Mouse (Mus musculus) liver, postnatal 0 days (tissue): ENCODE results near the gene Pde12. TPM values are rescaled to one million over a fixed set of nuclear protein-coding genes. Genes with fewer than 3 reads are reported as not detected.

Experiments
- ATAC-seq: fragments of 200-750 bp; cut with Nextera tagmentation; 2 replicates; pipeline ENCODE4 v1.8.0; 2017; ENCODE audit warnings: mild to moderate bottlenecking, moderate library complexity
- DNase-seq: peaks from one replicate; pipeline ENCODE4 v3.0.0-alpha.2; 2016
- H3K27ac ChIP-seq: fragments of 300-500 bp; sonication (generic); 2 replicates; pipeline ENCODE4 v1.5.1; 2014; ENCODE audit warnings: antibody characterized with exemption, moderate library complexity, mild to moderate bottlenecking, low read depth
- H3K27me3 ChIP-seq: fragments of 300-500 bp; sonication (generic); 2 replicates; pipeline ENCODE4 v1.6.1; 2014; ENCODE audit warnings: low read length, control low read depth, mixed read lengths; ENCODE audit not compliant: insufficient read depth
- H3K36me3 ChIP-seq: fragments of 300-500 bp; sonication (generic); replicated peaks from 2 replicates; pipeline ENCODE4 v1.6.1; 2014; ENCODE audit warnings: mild to moderate bottlenecking, control low read depth, low read length, moderate library complexity, mixed read lengths; ENCODE audit not compliant: insufficient read depth
- H3K4me1 ChIP-seq: fragments of 300-500 bp; sonication (generic); 2 replicates; pipeline ENCODE4 v1.6.1; 2014; ENCODE audit warnings: antibody characterized with exemption, mild to moderate bottlenecking, control low read depth; ENCODE audit not compliant: insufficient read depth
- H3K4me2 ChIP-seq: fragments of 300-500 bp; sonication (generic); 2 replicates; pipeline ENCODE4 v1.6.1; 2014; ENCODE audit warnings: low read depth, mild to moderate bottlenecking, low read length, moderate library complexity, mixed read lengths
- H3K4me3 ChIP-seq: fragments of 300-500 bp; sonication (generic); 2 replicates; pipeline ENCODE4 v1.5.1; 2014; ENCODE audit warnings: low read depth, low read length
- H3K9ac ChIP-seq: fragments of 300-500 bp; sonication (generic); replicated peaks from 2 replicates; pipeline ENCODE4 v1.6.1; 2014; ENCODE audit warnings: mild to moderate bottlenecking, moderate library complexity
- H3K9me3 ChIP-seq: fragments of 300-500 bp; sonication (generic); 2 replicates; pipeline ENCODE4 v1.6.1; 2016; ENCODE audit warnings: mild to moderate bottlenecking, control low read depth, low read length, mixed read lengths
- CTCF ChIP-seq: sonication (generic); IDR thresholded peaks from 2 replicates; pipeline ENCODE4 v1.5.1; 2016; ENCODE audit warnings: antibody characterized with exemption, low read depth
- EP300 ChIP-seq: IDR thresholded peaks from 2 replicates; pipeline ENCODE4 v1.6.1; 2016; ENCODE audit warnings: antibody characterized with exemption, low read depth, mild to moderate bottlenecking
- WGBS: fragments of 180-500 bp; shearing (Covaris S2); extraction: QIAGEN DNeasy Blood & Tissue Kit; methylation state at CpG from one replicate; pipeline ENCODE4 v1.1.7; 2014; ENCODE audit not compliant: insufficient replicate concordance; 5-methylcytosine and 5-hydroxymethylcytosine counted together
- polyA plus RNA-seq: library from polyadenylated mRNA; unstranded; fragments of >200 nt; fragmentation: Nextera tagmentation; extraction: Ambion mirVana; gene quantifications from 2 replicates; pipeline ENCODE4 v1.2.1, GENCODE M21; 2015

Pde12 gene
- polyA plus RNA-seq, 1 experiment from 2014 or later, result 4.3 TPM

GRCm38 (mm10) chr14:26668371-26669291, 1.1 kb downstream of the Pde12 start:
- Histone ChIP-seq H3K4me2 (peak overlapping the region; percentile 91), H3K36me3 (peaks cover 20% of the 10 kb centered on the region), H3K4me1 (peaks cover 15% of the 10 kb centered on the region), H3K4me3 (peak overlapping the region; percentile 79), H3K27me3 (no peaks in the 10 kb centered on the region), H3K27ac (peak overlapping the region; percentile 95), H3K9me3 (no peaks in the 10 kb centered on the region), H3K9ac (peak overlapping the region; percentile 75)
- DNase-seq, result peak; percentile 67
- TF ChIP-seq CTCF (peak; percentile 24; the same call in 1 of the 2 replicates), EP300 (no peak)
- WGBS, result 1% methylated on average over 73 of the region's 73 CpGs
- ATAC-seq, result peak; percentile 47

- Histone ChIP-seq H3K4me1 (peaks cover 15% of the 10 kb centered on the region), H3K9me3 (no peaks in the 10 kb centered on the region), H3K27me3 (no peaks in the 10 kb centered on the region), H3K36me3 (peaks cover 20% of the 10 kb centered on the region), H3K27ac (peak overlapping the region; percentile 95), H3K4me3 (peak overlapping the region; percentile 79), H3K9ac (peak overlapping the region; percentile 75), H3K4me2 (peak overlapping the region; percentile 91)
- 11% methylated on average over 6 of the region's 6 CpGs for WGBS
- no peak for TF ChIP-seq CTCF
- TF ChIP-seq EP300, result no peak
- DNase-seq, result no peak
- no peak for ATAC-seq
Observed at GRCm38 (mm10) chr14:26667991-26668370, 1.7 kb downstream of the Pde12 start.

- 89% methylated on average over 2 of the region's 2 CpGs for whole genome bisulfite sequencing
- DNase-seq (no peak), ATAC-seq (no peak)
- Histone ChIP-seq H3K9ac (no peak overlapping the region), H3K4me3 (no peak overlapping the region), H3K4me1 (peaks cover 14% of the 10 kb centered on the region; the same call in 1 of the 2 replicates), H3K4me2 (no peak overlapping the region), H3K27ac (no peak overlapping the region), H3K9me3 (no peaks in the 10 kb centered on the region), H3K36me3 (peaks cover 29% of the 10 kb centered on the region), H3K27me3 (no peaks in the 10 kb centered on the region)
- TF ChIP-seq EP300, result no peak
- no peak for TF ChIP-seq CTCF
Observed at GRCm38 (mm10) chr14:26663851-26664250, 5.8 kb downstream of the Pde12 start.

- peaks cover 34% of the 10 kb centered on the region for H3K36me3 ChIP-seq
- H3K4me3 ChIP-seq, result no peak overlapping the region
- WGBS, result 61% methylated on average over 2 of the region's 2 CpGs
- peaks cover 10% of the 10 kb centered on the region; the same call in 1 of the 2 replicates for H3K4me1 ChIP-seq
- DNase-seq (no peak), ATAC-seq (no peak)
- H3K4me2 ChIP-seq, result no peak overlapping the region
- no peaks in the 10 kb centered on the region for H3K27me3 ChIP-seq
- no peak overlapping the region for H3K9ac ChIP-seq
- no peaks in the 10 kb centered on the region for H3K9me3 ChIP-seq
- no peak overlapping the region for H3K27ac ChIP-seq
- no peak for TF ChIP-seq CTCF
- TF ChIP-seq EP300, result peak; percentile 56
Observed at GRCm38 (mm10) chr14:26662488-26662887, 7.2 kb downstream of the Pde12 start.

GRCm38 (mm10) chr14:26662016-26662415, 7.7 kb downstream of the Pde12 start:
- ATAC-seq, result no peak
- no peaks in the 10 kb centered on the region for H3K27me3 ChIP-seq
- no peak overlapping the region for H3K27ac ChIP-seq
- H3K9me3 ChIP-seq, result no peaks in the 10 kb centered on the region
- TF ChIP-seq CTCF, result no peak
- no peak for TF ChIP-seq EP300
- H3K4me1 ChIP-seq, result peaks cover 7% of the 10 kb centered on the region; the same call in 1 of the 2 replicates
- H3K36me3 ChIP-seq, result peaks cover 38% of the 10 kb centered on the region
- no peak overlapping the region for H3K9ac ChIP-seq
- no peak for DNase-seq
- 64% methylated on average over 3 of the region's 3 CpGs for WGBS
- H3K4me3 ChIP-seq, result no peak overlapping the region
- no peak overlapping the region for H3K4me2 ChIP-seq

- WGBS, result 88% methylated on average over 1 of the region's 1 CpGs
- peaks cover 37% of the 10 kb centered on the region for H3K36me3 ChIP-seq
Observed at GRCm38 (mm10) chr14:26660233-26660632, 9.4 kb downstream of the Pde12 start.

More at GRCm38 (mm10) chr14:26660233-26660632, 9.4 kb downstream of the Pde12 start:
- H3K27ac ChIP-seq, result no peak overlapping the region
- DNase-seq, result no peak
- no peak overlapping the region for H3K4me3 ChIP-seq
- no peak for ATAC-seq
- H3K4me1 ChIP-seq, result 0 out of 2 replicates have a peak, but pooled peaks cover 3% of the 10 kb centered on the region
- H3K9me3 ChIP-seq, result no peaks in the 10 kb centered on the region
- no peaks in the 10 kb centered on the region for H3K27me3 ChIP-seq
- H3K9ac ChIP-seq, result no peak overlapping the region
- H3K4me2 ChIP-seq, result no peak overlapping the region
- TF ChIP-seq EP300 (no peak), CTCF (no peak)
